ENCODE assay signal across 13 mouse cellular contexts in genomic region chr4:37445268-37445667, GRCm38 (mm10).
DNase-seq lines count a peak whose midpoint lies in the region; TF ChIP-seq lines count a peak whose summit lies in the region.
"Had no signal": no experiment of that assay in that cellular context is flagged by ENCODE, and none has a peak within 500 bp of the region (broad histone marks: within the 10 kb centered on the region; RNA-seq: fewer than 3 reads in every experiment).

No protein-coding gene starts in this region.

- peak; percentile 30 for TF ChIP-seq RAD21 in MEL (IDR thresholded peaks at IDR 0.05; ENCODE audit: low read depth, low read length)

- DNase-seq in embryo, embryonic 11 days, result peak; percentile 8
- no peak for DNase-seq in embryo, embryonic 10 days (ENCODE audit: low spot score)
- no peak for DNase-seq in left cerebral cortex, adult 2 months (ENCODE audit: extremely low spot score in 1 of 2, low spot score in 2 of 2)
- no peak for DNase-seq in left cerebral cortex, postnatal 36 days (ENCODE audit: low spot score in 2 of 2)
- peak; percentile 26 for DNase-seq in MEL (ENCODE audit: low read depth, low spot score)
- peak; percentile 38 for DNase-seq in retina, embryonic 14.5 days (ENCODE audit: low spot score)
- DNase-seq in urinary bladder, postnatal 36 days (ENCODE audit: low spot score in 2 of 2), result no peak
- DNase-seq: cerebellum, adult 8-10 months; kidney, postnatal 4 days; liver; lung, postnatal 10 days; spleen, adult 18-20 months had no signal

- no peak for TF ChIP-seq POLR2A in MEL (IDR thresholded peaks at IDR 0.05; ENCODE audit: control insufficient read depth in 1 of 2, insufficient read depth in 1 of 2, low read depth in 1 of 2, low read length in 2 of 2, poor library complexity in 1 of 2)

- H3K9me3 ChIP-seq in MEL (replicated peaks; ENCODE audit: insufficient read depth, low read length), result no peaks in the 10 kb centered on the region
- H3K9me3 ChIP-seq: midbrain, embryonic 15.5 days had no signal

- H3K27me3 ChIP-seq in MEL (ENCODE audit: control insufficient read depth in 1 of 2, insufficient read depth in 2 of 2, low read length in 2 of 2), result no peaks in the 10 kb centered on the region
- H3K27me3 ChIP-seq: midbrain, embryonic 15.5 days had no signal

- H3K9ac ChIP-seq in MEL (ENCODE audit: control insufficient read depth, low read depth, low read length, poor library complexity, severe bottlenecking), result no peak overlapping the region
- H3K9ac ChIP-seq: midbrain, embryonic 15.5 days had no signal

- no peak overlapping the region for H3K4me3 ChIP-seq in left cerebral cortex, adult 2 months
- H3K4me3 ChIP-seq in MEL (ENCODE audit: control insufficient read depth in 1 of 2, insufficient read depth in 1 of 2, low read depth in 2 of 2, low read length in 2 of 2), result no peak overlapping the region
- H3K4me3 ChIP-seq: midbrain, embryonic 15.5 days had no signal

- peak; percentile 25 for TF ChIP-seq CTCF in left cerebral cortex, adult 2 months (IDR thresholded peaks at IDR 0.05)
- peak in 2 of 3 experiments; percentile 22 to 31; a peak in 3 of 6 replicates for TF ChIP-seq CTCF in MEL (IDR thresholded peaks at IDR 0.05 in 2 of 3, conservative IDR thresholded peaks at IDR 0.05 in 1 of 3; ENCODE audit: control insufficient read depth in 1 of 3, insufficient read depth in 1 of 3, low read depth in 2 of 3, low read length in 3 of 3, poor library complexity in 1 of 3, severe bottlenecking in 1 of 3)

- H3K79me2 ChIP-seq in MEL (ENCODE audit: control insufficient read depth, insufficient read depth, low read length, poor library complexity), result no peaks in the 10 kb centered on the region

- no peak for TF ChIP-seq EP300 in MEL (IDR thresholded peaks at IDR 0.05; ENCODE audit: low read depth in 1 of 2, low read length in 2 of 2)

- no peak overlapping the region for H3K27ac ChIP-seq in left cerebral cortex, adult 2 months
- no peak overlapping the region for H3K27ac ChIP-seq in MEL (ENCODE audit: control insufficient read depth, low read depth, low read length)
- H3K27ac ChIP-seq: midbrain, embryonic 15.5 days had no signal

- no peaks in the 10 kb centered on the region for H3K4me1 ChIP-seq in MEL (ENCODE audit: control insufficient read depth in 1 of 2, insufficient read depth in 2 of 2, low read length in 2 of 2)
- H3K4me1 ChIP-seq: midbrain, embryonic 15.5 days had no signal

- intact Hi-C loops in left cerebral cortex, adult 2 months (cut with DNase I), result no loop called here
- intact Hi-C loops in left cerebral cortex, postnatal 36 days (cut with DNase I), result no loop called here

- no peaks in the 10 kb centered on the region for H3K36me3 ChIP-seq in MEL (ENCODE audit: control insufficient read depth in 1 of 2, insufficient read depth in 2 of 2, low read length in 2 of 2)
- H3K36me3 ChIP-seq: midbrain, embryonic 15.5 days had no signal

TF ChIP-seq in MEL, 35 proteins besides CTCF, POLR2A, EP300 and RAD21:
- TF ChIP-seq SMC3 (IDR thresholded peaks at IDR 0.05; ENCODE audit: low read depth, low read length) (peak; percentile 52), ZKSCAN1 (IDR thresholded peaks at IDR 0.05; ENCODE audit: low read depth, low read length) (no peak), ZC3H11A (IDR thresholded peaks at IDR 0.05; ENCODE audit: low read depth, low read length) (peak; percentile 23; the same call in 1 of the 2 replicates)

Comparison
In these comparisons a context has a peak if more than half of its experiments do, and no peak if none do; other contexts are left out.
1. DNase-seq: peak in embryo, embryonic 11 days (single experiment), MEL (single experiment) and retina, embryonic 14.5 days (single experiment); none in embryo, embryonic 10 days (single experiment), left cerebral cortex, adult 2 months (0 of 2), left cerebral cortex, postnatal 36 days (0 of 2) and urinary bladder, postnatal 36 days (0 of 2).